Mouse (Mus musculus) hindbrain, embryonic 14.5 days (tissue): ENCODE results near the gene Hoxa4. TPM values are rescaled to one million over a fixed set of nuclear protein-coding genes. Genes with fewer than 3 reads are reported as not detected.

Experiments used
- ATAC-seq: fragments of 200-750 bp; cut with Nextera tagmentation; 2 replicates; pipeline ENCODE4 v1.8.0; 2017; ENCODE audit warnings: moderate number of reproducible peaks, mild to moderate bottlenecking, moderate TSS enrichment, moderate library complexity; ENCODE audit not compliant: low FRiP score
- DNase-seq: peaks from one replicate; pipeline ENCODE4 v3.0.0-alpha.2; 2015; ENCODE audit warnings: low spot score
- H3K27ac ChIP-seq: fragments of 300-500 bp; sonication (generic); 2 replicates; pipeline ENCODE4 v1.5.1; 2014; ENCODE audit warnings: mild to moderate bottlenecking, moderate library complexity
- H3K27me3 ChIP-seq: fragments of 300-500 bp; sonication (generic); 2 replicates; pipeline ENCODE4 v1.6.1; 2014; ENCODE audit warnings: mild to moderate bottlenecking, low read length, mixed read lengths; ENCODE audit not compliant: control insufficient read depth, insufficient read depth
- H3K36me3 ChIP-seq: fragments of 300-500 bp; sonication (generic); replicated peaks from 2 replicates; pipeline ENCODE4 v1.6.1; 2014; ENCODE audit not compliant: control insufficient read depth, insufficient read depth
- H3K4me1 ChIP-seq: fragments of 300-500 bp; sonication (generic); replicated peaks from 2 replicates; pipeline ENCODE4 v1.6.1; 2014; ENCODE audit warnings: antibody characterized with exemption, low read length, mixed read lengths; ENCODE audit not compliant: control insufficient read depth, insufficient read depth
- H3K4me2 ChIP-seq: fragments of 300-500 bp; sonication (generic); replicated peaks from 2 replicates; pipeline ENCODE4 v1.6.1; 2014; ENCODE audit warnings: mild to moderate bottlenecking, moderate library complexity
- H3K4me3 ChIP-seq: fragments of 300-500 bp; sonication (generic); replicated peaks from 2 replicates; pipeline ENCODE4 v1.5.1; 2014; ENCODE audit warnings: mild to moderate bottlenecking, low read length
- H3K9ac ChIP-seq: fragments of 300-500 bp; sonication (generic); 2 replicates; pipeline ENCODE4 v1.6.1; 2014
- H3K9me3 ChIP-seq: fragments of 300-500 bp; sonication (generic); 2 replicates; pipeline ENCODE4 v1.6.1; 2016; ENCODE audit warnings: low read length; ENCODE audit not compliant: control insufficient read depth
- WGBS: fragments of 180-500 bp; shearing (Covaris S2); extraction: QIAGEN DNeasy Blood & Tissue Kit; methylation state at CpG from one replicate; pipeline ENCODE4 v1.1.7; 2014; 5-methylcytosine and 5-hydroxymethylcytosine counted together
- polyA plus RNA-seq: library from polyadenylated mRNA; unstranded; fragments of >200 nt; fragmentation: Nextera tagmentation; extraction: Ambion mirVana; gene quantifications from 2 replicates; pipeline ENCODE4 v1.2.1, GENCODE M21; 2014

Gene Hoxa4
- polyA plus RNA-seq, 1 experiment from 2014 or later, result 22.5 TPM

GRCm38 (mm10) chr6:52164626-52165440 lies 26.7 kb downstream of the Hoxa4 start, which contains the start of gene Hoxa2:
TSS of gene Hoxa2 (minus strand) at chr6:52164831.
- peaks cover 2% of the 10 kb centered on the region for H3K4me1 ChIP-seq
- peak within 1 kb of the TSS; percentile 99 for H3K9ac ChIP-seq
- H3K9me3 ChIP-seq, result no peaks in the 10 kb centered on the region
- WGBS, result under 1% methylated on average over 25 of the region's 25 CpGs
- peaks cover 30% of the 10 kb centered on the region for H3K27me3 ChIP-seq
- ATAC-seq, result peak; percentile 67
- H3K27ac ChIP-seq, result peak within 1 kb of the TSS; percentile 100
- DNase-seq, result peak; percentile 72
- H3K4me2 ChIP-seq, result peak within 1 kb of the TSS; percentile 81
- peak within 1 kb of the TSS; percentile 71 for H3K4me3 ChIP-seq
- 0 out of 2 replicates have a peak, but pooled peaks cover 3% of the 10 kb centered on the region for H3K36me3 ChIP-seq

- H3K36me3 ChIP-seq, result 0 out of 2 replicates have a peak, but pooled peaks cover 3% of the 10 kb centered on the region
- peak overlapping the region; percentile 99 for H3K9ac ChIP-seq
- under 1% methylated on average over 38 of the region's 39 CpGs for WGBS
- peaks cover 7% of the 10 kb centered on the region; the same call in 1 of the 2 replicates for H3K4me1 ChIP-seq
- no peaks in the 10 kb centered on the region for H3K9me3 ChIP-seq
- DNase-seq (no peak), ATAC-seq (peak; percentile 18; the same call in 1 of the 2 replicates)
- H3K27me3 ChIP-seq, result peaks cover 33% of the 10 kb centered on the region; the same call in 1 of the 2 replicates
- peak overlapping the region; percentile 81 for H3K4me2 ChIP-seq
- H3K27ac ChIP-seq, result peak overlapping the region; percentile 100
- H3K4me3 ChIP-seq, result peak overlapping the region; percentile 71
These were observed 27.4 kb downstream of the Hoxa4 start for GRCm38 (mm10) chr6:52164051-52164625.

- peak overlapping the region; percentile 71 for H3K4me3 ChIP-seq
- H3K27ac ChIP-seq, result peak overlapping the region; percentile 100
- ATAC-seq (no peak), DNase-seq (peak; percentile 66)
- peaks cover 9% of the 10 kb centered on the region; the same call in 1 of the 2 replicates for H3K4me1 ChIP-seq
- no peaks in the 10 kb centered on the region for H3K9me3 ChIP-seq
- under 1% methylated on average over 17 of the region's 17 CpGs for WGBS
- peaks cover 32% of the 10 kb centered on the region; the same call in 1 of the 2 replicates for H3K27me3 ChIP-seq
- H3K36me3 ChIP-seq, result 0 out of 2 replicates have a peak, but pooled peaks cover 3% of the 10 kb centered on the region
- peak overlapping the region; percentile 99 for H3K9ac ChIP-seq
- peak overlapping the region; percentile 81 for H3K4me2 ChIP-seq
These were observed 28.1 kb downstream of the Hoxa4 start for GRCm38 (mm10) chr6:52163366-52164031.

GRCm38 (mm10) chr6:52162611-52163365 lies 28.8 kb downstream of the Hoxa4 start:
- Histone ChIP-seq H3K27ac (peak overlapping the region; percentile 100), H3K27me3 (peaks cover 39% of the 10 kb centered on the region; the same call in 1 of the 2 replicates), H3K36me3 (0 out of 2 replicates have a peak, but pooled peaks cover 3% of the 10 kb centered on the region), H3K4me1 (peaks cover 12% of the 10 kb centered on the region), H3K4me3 (peak overlapping the region; percentile 71), H3K9ac (peak overlapping the region; percentile 99), H3K4me2 (peak overlapping the region; percentile 81), H3K9me3 (no peaks in the 10 kb centered on the region)
- WGBS, result under 1% methylated on average over 14 of the region's 14 CpGs
- peak; percentile 64 for DNase-seq
- ATAC-seq, result no peak

- peak overlapping the region; percentile 100 for H3K27ac ChIP-seq
- DNase-seq (no peak), ATAC-seq (no peak)
- H3K27me3 ChIP-seq, result peaks cover 46% of the 10 kb centered on the region; the same call in 1 of the 2 replicates
- peaks cover 14% of the 10 kb centered on the region for H3K4me1 ChIP-seq
- WGBS, result 9% methylated on average over 1 of the region's 1 CpGs
- peak overlapping the region; percentile 99 for H3K9ac ChIP-seq
- H3K36me3 ChIP-seq, result 0 out of 2 replicates have a peak, but pooled peaks cover 3% of the 10 kb centered on the region
- H3K4me3 ChIP-seq, result peak overlapping the region; percentile 71
- H3K4me2 ChIP-seq, result peak overlapping the region; percentile 81
- H3K9me3 ChIP-seq, result no peaks in the 10 kb centered on the region
These were observed 29.5 kb downstream of the Hoxa4 start for GRCm38 (mm10) chr6:52162093-52162380.

GRCm38 (mm10) chr6:52161336-52162092 lies 30.0 kb downstream of the Hoxa4 start:
- Histone ChIP-seq H3K4me1 (peaks cover 14% of the 10 kb centered on the region), H3K27ac (peak overlapping the region; percentile 100), H3K36me3 (0 out of 2 replicates have a peak, but pooled peaks cover 3% of the 10 kb centered on the region), H3K27me3 (peaks cover 47% of the 10 kb centered on the region), H3K4me2 (peak overlapping the region; percentile 81), H3K9ac (peak overlapping the region; percentile 99), H3K4me3 (peak overlapping the region; percentile 71), H3K9me3 (no peaks in the 10 kb centered on the region)
- DNase-seq, result peak; percentile 60
- 2% methylated on average over 8 of the region's 8 CpGs for WGBS
- ATAC-seq, result no peak

- H3K9ac ChIP-seq, result peak overlapping the region; percentile 99
- H3K4me3 ChIP-seq, result peak overlapping the region; percentile 71
- peaks cover 51% of the 10 kb centered on the region for H3K27me3 ChIP-seq
- H3K4me2 ChIP-seq, result peak overlapping the region; percentile 81
- WGBS, result 1% methylated on average over 30 of the region's 30 CpGs
- H3K36me3 ChIP-seq, result 0 out of 2 replicates have a peak, but pooled peaks cover 3% of the 10 kb centered on the region
- H3K4me1 ChIP-seq, result peaks cover 14% of the 10 kb centered on the region
- H3K9me3 ChIP-seq, result no peaks in the 10 kb centered on the region
- no peak for ATAC-seq
- DNase-seq, result peak; percentile 61
- peak overlapping the region; percentile 100 for H3K27ac ChIP-seq
These were observed 30.8 kb downstream of the Hoxa4 start for GRCm38 (mm10) chr6:52160511-52161335.
